Mouse (Mus musculus): ENCODE measurements around the gene Mroh7.

DNA sequence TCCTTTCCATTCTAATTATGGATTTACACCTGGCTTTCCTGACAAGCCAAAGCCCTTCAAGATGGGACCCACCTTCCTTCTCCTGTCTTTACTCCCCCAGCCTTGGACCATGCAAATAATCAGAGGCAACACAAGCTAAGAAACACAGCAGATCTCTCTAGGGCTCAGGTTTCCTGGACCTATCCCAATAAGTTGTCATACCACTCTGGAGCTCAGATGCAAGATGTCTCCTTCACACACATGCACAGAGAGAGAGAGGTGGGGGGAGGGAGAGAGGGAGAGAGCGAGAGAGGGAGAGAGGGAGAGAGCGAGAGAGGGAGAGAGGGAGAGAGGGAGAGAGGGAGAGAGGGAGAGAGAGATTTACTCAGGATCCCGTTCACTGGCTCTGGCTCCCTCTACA lies 98.4 kb downstream of the Mroh7 start:
- TF ChIP-seq CTCF (IDR thresholded peaks at IDR 0.05; ENCODE audit: low read depth) (no peak), EP300 (IDR thresholded peaks at IDR 0.05; ENCODE audit: low read depth) (no peak)

Data from liver, embryonic 14.5 days (tissue).